Mouse (Mus musculus) subcutaneous adipose tissue, adult 2 months (tissue): ENCODE data around the gene Gm10964. TPM values are rescaled to one million over a fixed set of nuclear protein-coding genes. Genes with fewer than 3 reads are reported as not detected.

Experiments
- polyA plus RNA-seq: library from polyadenylated mRNA; depleted of rRNA; stranded (reverse); fragments of >200 nt; gene quantifications from 2 replicates; pipeline ENCODE4 v1.2.3, GENCODE M21; 2012; ENCODE audit warnings: low replicate concordance; rRNA removed

Gene Gm10964
- polyA plus RNA-seq: not detected in 2 replicates

DNA sequence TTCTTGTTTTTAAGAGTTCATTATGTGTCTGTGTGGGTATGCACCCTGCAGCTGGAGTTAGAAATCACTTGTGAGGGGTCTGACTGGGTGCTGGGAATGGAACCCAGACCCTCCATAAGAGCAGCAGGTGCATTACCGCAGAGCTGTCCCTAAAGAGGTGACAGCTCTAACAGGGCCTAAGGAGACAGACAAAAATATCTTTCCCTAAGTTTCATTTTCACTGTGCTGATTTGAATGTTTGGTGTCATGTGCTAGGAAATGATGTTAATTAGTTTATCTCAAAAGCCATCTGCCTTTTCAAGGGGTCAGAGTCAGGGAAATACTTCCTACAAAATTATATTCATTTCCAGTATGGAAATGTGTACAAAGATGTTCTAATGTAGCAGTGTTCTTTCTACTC, at the start of gene Gm10964:
Gene Gm10964, plus strand, starts transcription at position 38 of the 400 bp plus-strand sequence.

DNA sequence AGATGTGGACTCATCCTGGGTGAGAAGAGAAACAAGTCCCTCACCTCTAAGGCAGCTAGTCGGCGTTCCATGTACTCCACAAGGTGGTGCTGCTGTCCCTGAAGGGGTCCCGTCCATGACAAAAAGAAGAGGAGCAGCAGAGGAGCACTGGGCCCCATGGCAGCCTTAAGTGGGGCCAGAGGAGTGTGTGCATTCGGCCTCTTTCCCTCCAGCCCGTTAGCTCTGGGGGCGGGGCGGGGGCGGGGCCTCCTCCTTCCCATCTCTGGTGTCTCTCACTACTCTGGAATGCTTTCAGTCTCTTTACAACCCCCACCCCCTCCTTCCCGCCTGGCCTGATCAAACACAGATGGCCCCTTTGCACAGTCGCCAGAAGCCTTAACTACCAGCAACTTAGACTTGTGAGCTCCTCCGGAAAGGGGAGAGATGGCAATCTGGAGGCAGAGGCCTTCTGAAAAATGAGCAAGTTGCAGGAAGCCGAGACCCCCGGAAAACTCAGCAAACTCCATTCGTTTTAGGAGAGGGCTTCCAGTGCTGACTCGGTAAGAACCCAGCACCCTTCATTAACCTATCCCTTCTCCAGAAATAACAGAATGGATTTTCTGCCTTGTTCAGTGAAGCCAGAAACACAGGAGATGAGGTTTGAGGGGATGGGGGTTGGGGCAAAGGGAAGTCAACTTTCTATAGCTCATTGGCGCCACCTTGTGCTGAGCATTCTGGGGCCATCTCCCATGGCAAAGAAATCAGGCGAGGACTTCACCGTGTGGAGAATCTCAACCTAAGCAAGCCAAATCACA, 1.2 kb upstream of the Gm10964 start, which contains the start of gene Olfml3:
Gene Olfml3, minus strand, starts transcription at position 224 of the 794 bp plus-strand sequence.

DNA sequence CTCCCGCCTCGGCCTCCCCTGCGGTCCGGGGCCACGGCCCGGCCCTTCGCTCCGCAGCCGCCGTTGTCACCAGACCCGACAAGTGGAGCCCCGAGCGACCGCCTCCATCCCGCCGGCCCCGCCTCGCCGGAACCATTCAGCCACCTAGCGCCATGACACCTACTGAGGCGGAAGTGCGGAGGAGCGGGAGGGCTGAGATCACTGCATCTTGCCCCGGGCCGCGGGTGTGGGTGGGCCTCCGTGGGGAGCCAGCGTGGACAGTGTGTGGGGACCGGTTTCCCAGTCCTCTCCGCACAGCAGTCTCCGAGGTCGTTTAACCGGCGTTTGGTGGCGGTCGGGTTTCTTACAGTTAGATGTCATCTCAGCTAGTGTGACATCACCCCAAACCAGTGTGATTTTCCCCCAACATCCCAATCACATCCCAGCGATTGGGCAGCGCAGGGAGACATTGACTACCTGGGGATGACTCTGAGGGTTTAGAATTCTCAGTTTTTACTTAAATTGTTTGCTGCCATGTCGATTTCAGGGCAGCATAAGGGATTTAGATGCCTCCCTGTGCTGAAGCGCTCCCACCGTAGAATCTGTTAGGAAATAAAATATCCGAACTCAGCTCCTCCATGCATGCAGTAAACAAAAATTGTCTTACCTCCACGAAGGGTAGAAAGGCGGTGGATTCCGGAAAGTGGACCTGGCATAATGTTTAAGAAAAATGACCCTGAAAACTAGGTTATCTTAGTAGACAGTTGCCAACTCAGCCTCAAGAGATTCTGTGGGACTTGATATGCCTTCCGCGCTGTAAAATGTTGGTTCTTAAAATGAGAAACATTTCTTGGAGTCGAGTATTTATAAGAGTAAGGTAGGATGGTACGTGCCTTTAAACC, 52.3 kb downstream of the Gm10964 start, which contains the start of gene Hipk1:
Gene Hipk1, minus strand, starts transcription at position 334 of the 881 bp plus-strand sequence.

Other genes with a start within 250 kb of the Gm10964 start
- gene Syt6, start 164.1 kb upstream of the Gm10964 start, polyA plus RNA-seq: 0.39 TPM in 1 of 2 replicates, not detected in the other
- gene Atg4a-ps, start 93.3 kb upstream of the Gm10964 start, polyA plus RNA-seq: not detected in 2 replicates
- 7.1 and 68.9 TPM in 2 replicates for gene Olfml3, start 1.4 kb upstream of the Gm10964 start, polyA plus RNA-seq
- gene Hipk1, start 52.2 kb downstream of the Gm10964 start, polyA plus RNA-seq: 73.0 and 79.2 TPM in 2 replicates
- 19.1 and 19.6 TPM in 2 replicates for gene Dclre1b, start 70.1 kb downstream of the Gm10964 start, polyA plus RNA-seq
- 17.5 and 20.9 TPM in 2 replicates for gene Ap4b1, start 70.2 kb downstream of the Gm10964 start, polyA plus RNA-seq
- 0.14 and 0.86 TPM in 2 replicates for gene Gm43064, start 70.2 kb downstream of the Gm10964 start, polyA plus RNA-seq
- gene Bcl2l15, start 93.2 kb downstream of the Gm10964 start, polyA plus RNA-seq: 4.8 TPM in 1 of 2 replicates, not detected in the other
- gene Ptpn22, start 120.4 kb downstream of the Gm10964 start, polyA plus RNA-seq: 2.4 and 9.0 TPM in 2 replicates
- 2.4 and 6.3 TPM in 2 replicates for gene Rsbn1, start 174.8 kb downstream of the Gm10964 start, polyA plus RNA-seq
- 4.1 and 9.4 TPM in 2 replicates for gene Phtf1, start 228.7 kb downstream of the Gm10964 start, polyA plus RNA-seq